Mouse (Mus musculus): ENCODE measurements around the gene Vmn2r-ps130. TPM values are rescaled to one million over a fixed set of nuclear protein-coding genes. Genes with fewer than 3 reads are reported as not detected.
"Not testable (repeated sequence)": the region's sequence is repeated elsewhere in the genome, so short reads cannot be mapped to it uniquely, and the experiment has no call there.

Gene Vmn2r-ps130
- not detected for total RNA-seq (2021)

GRCm38 (mm10) chr17:23060866-23061265 is at the start of gene Vmn2r-ps130:
Gene Vmn2r-ps130 (plus strand): TSS chr17:23061166.
- intact Hi-C loops (cut with DNase I); DNase-seq: not testable (repeated sequence)

Other genes starting within 250 kb of the Vmn2r-ps130 start
- 10 to 100 TPM; 21.8 to 23.1 TPM for gene Zfp945, start 194.0 kb upstream of the Vmn2r-ps130 start, total RNA-seq (2021)
- gene Vmn2r113, start 118.2 kb upstream of the Vmn2r-ps130 start, total RNA-seq (2021) = not detected
- 10 to 100 TPM; 38.6 to 39.3 TPM for gene Zfp40, start 132.1 kb downstream of the Vmn2r-ps130 start, total RNA-seq (2021)